Mouse (Mus musculus) MN1 (cell line): ENCODE measurements around the gene Dmd.

ENCODE experiments used
- DNase-seq: peaks from one replicate; pipeline ENCODE4 v3.0.0-alpha.2; 2016; ENCODE audit warnings: low spot score

The Dmd gene

DNA sequence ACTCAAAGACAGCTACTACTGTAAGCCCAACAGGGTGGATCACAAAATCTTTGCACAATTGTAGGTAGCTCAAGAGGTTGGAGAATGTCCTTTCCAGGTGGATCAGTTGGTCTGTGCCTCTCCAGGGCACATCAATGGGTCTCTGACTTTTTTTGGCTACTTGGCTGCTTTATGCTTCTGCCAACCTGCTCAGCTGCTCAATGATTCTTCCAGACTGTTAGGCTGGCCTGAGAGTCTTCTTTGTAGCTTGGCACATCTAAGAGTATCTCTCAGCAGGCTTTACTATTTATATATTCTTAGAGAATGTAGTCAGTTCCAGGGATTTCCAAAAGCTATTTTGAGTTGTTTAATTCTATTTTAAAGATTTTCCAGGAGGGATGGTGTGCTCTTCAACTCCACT, 1416.3 kb downstream of the Dmd start:
- DNase-seq: no peak

- no peak for DNase-seq
These were observed 1486.9 kb downstream of the Dmd start for GRCm38 (mm10) chrX:84435608-84436007.

GRCm38 (mm10) chrX:84436556-84436955, 1487.9 kb downstream of the Dmd start:
- no peak for DNase-seq

DNA sequence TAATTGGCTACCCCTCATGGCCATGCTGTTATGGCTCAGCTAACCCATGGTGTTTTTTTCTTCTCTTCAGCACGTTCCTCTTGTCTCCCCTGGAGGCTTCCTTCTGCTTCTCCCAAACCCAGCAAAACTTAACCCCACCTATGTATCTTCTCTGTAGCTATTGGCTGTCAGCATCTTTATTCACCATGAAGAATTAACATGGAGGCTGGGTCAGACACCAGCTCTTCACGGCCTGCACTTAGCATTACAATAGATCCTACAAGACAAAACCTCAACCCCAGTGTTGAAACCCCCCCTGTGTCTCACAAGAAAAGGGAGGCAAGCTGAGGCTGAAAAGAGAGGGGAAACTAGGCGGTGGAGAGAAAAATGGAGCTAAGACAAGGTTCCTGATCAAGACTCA, 1494.3 kb downstream of the Dmd start:
- no peak for DNase-seq

- DNase-seq: no peak
These were observed 1495.3 kb downstream of the Dmd start for GRCm38 (mm10) chrX:84443985-84444384.

GRCm38 (mm10) chrX:84444638-84445037, 1496.0 kb downstream of the Dmd start:
- DNase-seq: no peak

GRCm38 (mm10) chrX:84454473-84454872, 1505.8 kb downstream of the Dmd start:
- no peak for DNase-seq

DNA sequence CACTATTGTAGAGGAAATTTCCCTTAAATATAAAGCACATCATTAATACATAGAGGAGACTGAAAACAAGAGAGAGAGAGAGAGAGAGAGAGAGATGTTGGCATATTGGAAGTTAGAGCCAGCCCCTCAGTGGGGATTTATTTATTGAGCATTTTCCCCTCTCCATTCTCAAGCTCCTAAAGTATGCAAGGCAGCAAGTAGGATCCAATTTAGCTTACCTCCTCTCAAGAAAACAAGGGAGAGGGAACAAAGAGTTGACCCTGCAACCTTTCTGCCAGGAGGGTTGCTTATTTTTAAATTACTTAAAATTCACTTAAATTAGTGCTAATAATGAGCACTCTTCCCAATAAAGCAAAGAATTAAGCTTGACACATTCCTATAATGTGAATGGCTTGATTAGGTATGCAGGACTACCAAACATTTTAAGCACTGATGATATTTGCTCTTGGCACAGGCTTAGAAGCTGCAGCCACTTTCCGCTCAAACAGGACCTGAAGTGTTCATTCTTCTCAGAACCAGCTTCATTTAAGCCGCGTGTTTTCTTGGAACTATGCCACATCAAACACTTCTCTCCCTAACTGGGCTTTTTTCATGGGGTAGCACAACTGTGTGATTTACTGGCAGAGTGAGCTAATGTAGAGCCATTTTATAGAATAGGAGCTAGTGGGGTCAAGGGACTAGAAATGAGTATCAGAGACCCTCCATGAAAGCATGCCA, 1566.1 kb downstream of the Dmd start:
- no peak for DNase-seq

DNA sequence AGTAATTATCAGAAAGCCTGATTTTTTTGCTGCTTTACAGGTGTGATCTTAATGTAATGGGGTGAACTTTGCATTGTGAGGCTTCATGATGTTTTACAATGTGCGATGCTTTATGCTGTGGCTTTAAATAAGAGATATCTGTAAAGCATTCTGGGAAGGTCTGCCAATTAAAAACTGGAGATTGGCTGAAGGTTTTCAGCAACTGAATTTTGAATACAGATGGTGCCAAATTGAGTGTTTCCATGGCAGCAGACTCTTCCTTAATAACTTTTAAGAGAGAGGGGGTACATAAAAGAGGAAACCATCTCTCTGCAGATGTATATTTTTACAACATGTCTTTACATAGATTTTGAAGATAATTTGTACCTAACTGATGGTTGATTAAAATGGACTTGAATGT, 1603.3 kb downstream of the Dmd start:
- no peak for DNase-seq

DNA sequence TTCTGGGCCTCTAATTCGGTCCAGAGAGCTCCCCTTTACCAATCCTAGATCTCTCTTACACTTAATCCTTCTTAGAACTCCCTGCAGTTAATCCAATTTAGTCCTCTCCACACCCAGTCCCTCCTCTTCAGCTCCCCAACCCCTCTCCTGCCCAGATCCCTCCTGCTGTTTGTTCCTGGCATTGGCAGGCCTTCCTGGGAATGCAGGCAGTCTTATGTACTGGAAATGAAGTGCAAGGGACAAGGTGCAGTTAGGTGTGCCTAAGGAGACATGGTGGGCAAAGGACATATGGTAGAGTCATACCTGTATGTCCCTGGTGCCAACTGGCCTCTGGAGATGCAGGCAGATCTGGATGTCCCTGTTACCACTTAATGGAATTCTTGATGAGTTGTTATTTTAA, 1604.8 kb downstream of the Dmd start:
- DNase-seq: no peak

GRCm38 (mm10) chrX:84598476-84598875, 1649.8 kb downstream of the Dmd start:
- no peak for DNase-seq

DNA sequence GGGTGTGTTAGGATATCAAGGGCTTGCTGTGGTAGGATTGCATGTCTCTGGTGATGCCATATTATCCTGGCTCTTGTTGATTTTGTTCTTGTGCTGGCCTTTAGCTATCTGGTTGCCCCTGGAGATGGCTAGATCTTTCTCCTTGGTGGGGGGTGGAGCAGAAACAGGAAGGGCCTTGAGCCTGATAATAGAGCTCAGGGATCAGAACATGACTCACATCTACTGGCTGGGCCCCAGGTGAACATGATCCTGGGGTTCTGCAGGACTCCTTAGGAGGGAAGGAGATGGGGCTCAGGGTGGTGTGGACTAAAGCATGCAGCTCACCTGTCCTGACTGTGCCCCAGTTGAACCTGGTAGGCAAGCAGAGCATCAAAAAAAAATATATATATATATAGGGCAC, 1691.8 kb downstream of the Dmd start:
- DNase-seq: no peak

GRCm38 (mm10) chrX:84747683-84748082, 1799.0 kb downstream of the Dmd start:
- DNase-seq: no peak

DNA sequence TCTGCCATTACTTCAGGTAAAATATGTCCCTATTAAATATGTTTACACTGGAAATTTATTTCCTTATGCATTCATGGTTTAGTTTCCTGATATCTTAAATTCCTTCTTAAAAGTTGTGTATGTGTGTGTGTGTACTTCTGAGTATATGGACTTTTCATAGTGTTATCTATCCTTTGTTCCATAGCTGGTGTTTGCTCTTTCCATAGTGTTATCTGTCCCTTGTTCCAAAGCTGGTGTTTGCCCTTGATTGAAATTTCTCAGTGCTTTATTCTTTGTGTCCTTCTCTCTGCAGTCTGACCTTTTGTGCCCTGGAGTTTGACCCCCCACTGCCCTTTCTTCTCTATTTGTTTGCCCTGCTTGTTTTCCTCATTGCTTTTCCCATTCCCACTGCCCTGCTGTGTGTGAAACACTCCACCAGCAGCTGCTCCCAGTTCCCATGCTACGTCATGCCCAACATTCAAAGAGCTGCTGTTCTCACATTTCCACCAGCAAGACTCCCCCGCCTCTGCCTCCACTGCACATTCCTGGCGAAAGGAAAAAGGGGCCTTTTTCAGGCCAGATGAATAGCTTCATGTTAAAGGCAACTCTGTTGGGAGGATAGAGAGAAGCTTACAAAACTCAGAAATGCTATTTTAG, 1911.5 kb downstream of the Dmd start:
- DNase-seq: no peak

DNA sequence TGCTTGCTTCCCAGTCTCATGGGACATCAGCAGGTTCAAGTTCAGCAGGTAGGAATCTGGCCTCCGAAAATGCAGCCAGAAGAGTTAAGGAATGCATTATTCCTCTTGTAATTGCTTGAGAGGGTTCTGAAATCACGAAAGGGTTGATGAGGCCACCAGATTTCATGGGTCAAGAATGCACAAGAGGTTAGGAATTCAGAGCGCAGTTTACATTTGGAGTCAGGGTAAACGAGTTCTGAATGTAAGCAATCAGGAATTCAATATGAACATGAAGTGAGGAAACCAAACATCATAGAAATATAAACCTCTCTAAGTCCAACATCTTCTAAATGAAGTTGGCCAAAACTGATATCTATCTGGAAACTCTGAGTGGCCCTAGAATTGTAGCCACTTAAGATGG, 1924.4 kb downstream of the Dmd start:
- DNase-seq: no peak

DNA sequence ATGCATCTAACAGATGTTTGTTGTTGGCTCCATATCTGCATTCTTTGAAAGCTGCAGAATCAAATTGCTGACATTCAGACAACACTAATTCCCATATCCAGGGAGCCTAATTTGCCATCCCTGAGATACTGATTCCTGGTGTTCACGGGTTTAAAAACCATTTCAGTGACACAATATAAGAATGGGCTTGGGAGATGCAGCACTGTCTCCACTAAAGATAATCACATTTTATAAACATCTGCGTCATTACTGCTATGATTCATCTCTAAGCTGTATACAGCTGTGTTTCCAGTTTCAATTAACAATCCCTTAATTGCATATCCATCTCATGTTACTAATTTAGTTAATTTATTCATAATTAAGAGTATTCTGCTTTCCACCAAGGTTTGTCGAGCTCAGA, 1929.5 kb downstream of the Dmd start:
- DNase-seq: no peak

- no peak for DNase-seq
These were observed 1984.2 kb downstream of the Dmd start for GRCm38 (mm10) chrX:84932715-84933473.

DNA sequence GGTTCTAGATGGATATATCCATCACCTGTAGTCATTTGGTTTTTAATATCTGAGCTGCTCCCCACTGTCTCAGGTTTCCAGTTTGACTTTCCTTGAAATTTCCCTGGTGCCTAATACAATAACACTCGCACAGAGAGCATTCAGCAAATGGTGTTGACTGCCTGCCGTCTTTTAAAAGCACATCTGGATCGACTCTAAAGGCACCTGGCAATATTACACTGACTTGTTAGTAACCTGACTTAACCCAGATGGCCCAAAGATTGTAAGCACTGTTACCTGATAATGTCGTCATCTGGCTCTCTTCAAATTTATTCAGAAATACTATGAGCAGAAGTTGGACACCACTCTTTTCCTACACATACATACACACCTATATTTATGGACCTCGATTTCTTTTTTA, 2011.9 kb downstream of the Dmd start:
- no peak for DNase-seq

GRCm38 (mm10) chrX:84960972-84961371, 2012.3 kb downstream of the Dmd start:
- no peak for DNase-seq

- no peak for DNase-seq
These were observed 2059.6 kb downstream of the Dmd start for GRCm38 (mm10) chrX:85008304-85008703.

DNA sequence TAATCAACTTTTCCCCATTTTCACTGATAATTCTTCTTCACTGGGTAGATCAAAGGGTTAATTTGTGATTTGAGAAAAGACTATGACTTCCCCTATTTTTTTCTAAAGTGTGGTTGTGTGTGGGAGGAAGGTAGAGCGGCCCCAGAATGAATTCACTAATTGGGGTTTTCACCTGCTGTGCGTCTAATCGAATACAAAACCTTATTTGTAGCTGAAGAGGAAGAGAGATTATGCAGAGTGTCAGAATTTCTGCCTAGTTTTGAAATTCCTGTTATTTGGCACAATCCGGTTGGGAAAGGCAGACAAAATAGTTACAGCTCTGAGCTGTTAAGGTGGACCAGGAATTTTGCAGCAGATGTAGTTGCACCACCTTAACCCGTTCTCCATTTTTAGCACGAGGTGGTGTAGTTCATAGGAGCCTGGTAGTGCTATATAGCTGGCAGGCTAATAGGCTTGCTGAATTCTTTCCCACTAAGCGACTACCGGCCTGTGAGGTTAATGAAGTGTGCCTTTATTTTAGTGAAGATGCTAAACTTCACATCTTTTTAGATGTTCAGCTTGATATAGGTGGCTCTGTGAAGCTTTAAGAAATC, 2092.9 kb downstream of the Dmd start:
- DNase-seq: no peak

GRCm38 (mm10) chrX:85046631-85047030, 2098.0 kb downstream of the Dmd start:
- DNase-seq: no peak
